Mouse (Mus musculus) lung, adult 18-20 months (tissue): ENCODE results near the gene Vmn2r76.
"Not testable (repeated sequence)": the region's sequence is repeated elsewhere in the genome, so short reads cannot be mapped to it uniquely, and the experiment has no call there.

ENCODE experiments used
- DNase-seq, 2 experiments: peaks; one replicate each; pipeline ENCODE4 v3.0.0; 2022; ENCODE audit warnings: mixed read lengths in 2 of 2

The Vmn2r76 gene

GRCm38 (mm10) chr7:86246208-86246607 is at the start of gene Vmn2r76:
Vmn2r76 (minus strand) TSS chr7:86246308.
- DNase-seq, result no peak

GRCm38 (mm10) chr7:86277072-86277471 is 31.0 kb upstream of the Vmn2r76 start, which contains the start of gene Olfr310:
Olfr310 (minus strand) TSS chr7:86277172.
- DNase-seq, result no peak

GRCm38 (mm10) chr7:86211345-86211744 is 34.8 kb downstream of the Vmn2r76 start:
- DNase-seq, result no peak

GRCm38 (mm10) chr7:86171678-86172077 is 74.4 kb downstream of the Vmn2r76 start, which contains the start of gene Vmn2r75:
Vmn2r75 (minus strand) TSS chr7:86171778.
- not testable (repeated sequence) for DNase-seq
